Mouse (Mus musculus): ENCODE measurements around the gene Ppp2r5b.
A peak's percentile ranks its signal among the peaks of the same experiment; 100 is the strongest.

The Ppp2r5b gene

GRCm38 (mm10) chr19:6268170-6268528 is 32.5 kb upstream of the Ppp2r5b start:
- DNase-seq = peak; percentile 89

GRCm38 (mm10) chr19:6267306-6268169 is 31.9 kb upstream of the Ppp2r5b start:
- DNase-seq = no peak

GRCm38 (mm10) chr19:6265727-6266182 is 30.1 kb upstream of the Ppp2r5b start:
- DNase-seq = no peak

GRCm38 (mm10) chr19:6264945-6265344 is 29.3 kb upstream of the Ppp2r5b start:
- DNase-seq = no peak

- DNase-seq = no peak
Observed at GRCm38 (mm10) chr19:6264200-6264599, 28.5 kb upstream of the Ppp2r5b start.

GRCm38 (mm10) chr19:6262839-6263433 is 27.3 kb upstream of the Ppp2r5b start:
- peak; percentile 86 for DNase-seq

GRCm38 (mm10) chr19:6262222-6262621 is 26.6 kb upstream of the Ppp2r5b start:
- DNase-seq = peak; percentile 82

GRCm38 (mm10) chr19:6261379-6261778 is 25.7 kb upstream of the Ppp2r5b start:
- no peak for DNase-seq

GRCm38 (mm10) chr19:6260946-6261345 is 25.3 kb upstream of the Ppp2r5b start:
- DNase-seq = no peak

- DNase-seq = no peak
Observed at GRCm38 (mm10) chr19:6260428-6260827, 24.8 kb upstream of the Ppp2r5b start.

GRCm38 (mm10) chr19:6253021-6253420 is 17.3 kb upstream of the Ppp2r5b start:
- no peak for DNase-seq

- DNase-seq = no peak
Observed at GRCm38 (mm10) chr19:6247526-6248300, 12.0 kb upstream of the Ppp2r5b start.

GRCm38 (mm10) chr19:6245806-6246205 is 10.1 kb upstream of the Ppp2r5b start:
- no peak for DNase-seq

GRCm38 (mm10) chr19:6243226-6243625 is 7.6 kb upstream of the Ppp2r5b start:
- DNase-seq = no peak

- DNase-seq = peak; percentile 37
Observed at GRCm38 (mm10) chr19:6242281-6242680, 6.6 kb upstream of the Ppp2r5b start.

- DNase-seq = peak; percentile 98
Observed at GRCm38 (mm10) chr19:6241274-6242107, 5.8 kb upstream of the Ppp2r5b start, which contains the start of gene Atg2a. Atg2a (plus strand) TSS chr19:6241668.

GRCm38 (mm10) chr19:6240725-6241124 is 5.1 kb upstream of the Ppp2r5b start:
- no peak for DNase-seq

- DNase-seq = no peak
Observed at GRCm38 (mm10) chr19:6240136-6240535, 4.5 kb upstream of the Ppp2r5b start.

- no peak for DNase-seq
Observed at GRCm38 (mm10) chr19:6238740-6239139, 3.1 kb upstream of the Ppp2r5b start.

GRCm38 (mm10) chr19:6236842-6237241 is 1.2 kb upstream of the Ppp2r5b start:
- no peak for DNase-seq

GRCm38 (mm10) chr19:6236053-6236441 is 375 bp upstream of the Ppp2r5b start:
- peak; percentile 88 for DNase-seq

GRCm38 (mm10) chr19:6234337-6235083 is 1.2 kb downstream of the Ppp2r5b start:
- no peak for DNase-seq

All from kidney, adult 18-20 months (tissue).